Mouse (Mus musculus) liver, adult 2 months (tissue): ENCODE measurements around the gene Tll2.

Source experiments
- CTCF ChIP-seq: fragments of 200-500 bp; IDR thresholded peaks from 2 replicates; pipeline ENCODE4 v1.5.1; 2011; ENCODE audit warnings: low read depth, low read length, control low read depth
- POLR2A ChIP-seq: fragments of 200-500 bp; IDR thresholded peaks from 2 replicates; pipeline ENCODE4 v1.6.1; 2011; ENCODE audit warnings: low read length, control low read depth; ENCODE audit not compliant: insufficient read depth; ENCODE audit errors: extremely low read depth

- TF ChIP-seq CTCF: no peak
- TF ChIP-seq POLR2A: no peak
These were observed 92.6 kb downstream of the Tll2 start for GRCm38 (mm10) chr19:41113911-41114531.
